Mouse (Mus musculus): ENCODE results near the gene Mst1r.

GRCm38 (mm10) chr9:107898563-107898962, 8.1 kb upstream of the Mst1r start:
- TF ChIP-seq CTCF (IDR thresholded peaks at IDR 0.05; ENCODE audit: low read depth, low read length) (no peak), POLR2A (IDR thresholded peaks at IDR 0.05; ENCODE audit: extremely low read depth, insufficient read depth, low read length) (no peak)

Measured in liver, adult 2 months (tissue).